Comparison of ENCODE assay signal across 18 mouse cellular contexts in genomic region chr1:23279827-23280226, GRCm38 (mm10).
DNase-seq lines count a peak whose midpoint lies in the region; ATAC-seq and TF ChIP-seq lines count a peak whose summit lies in the region.
"Had no signal": no experiment of that assay in that cellular context is flagged by ENCODE, and none has a peak within 500 bp of the region (broad histone marks: within the 10 kb centered on the region; RNA-seq: fewer than 3 reads in every experiment).

No protein-coding gene starts in this region.

- no peak for ATAC-seq in liver, embryonic 13.5 days (ENCODE audit: low read depth)
- peak; percentile 90 for ATAC-seq in lung, postnatal 0 days

- no peaks in the 10 kb centered on the region for H3K27me3 ChIP-seq in liver, embryonic 13.5 days
- no peaks in the 10 kb centered on the region for H3K27me3 ChIP-seq in lung, postnatal 0 days (replicated peaks; ENCODE audit: insufficient read depth, low read length)
- H3K27me3 ChIP-seq: hindbrain, embryonic 15.5 days; limb, embryonic 15.5 days; neural tube, embryonic 12.5 days had no signal

- H3K4me3 ChIP-seq in liver, embryonic 13.5 days (replicated peaks) = no peak overlapping the region
- no peak overlapping the region for H3K4me3 ChIP-seq in lung, postnatal 0 days (ENCODE audit: low read depth, low read length)
- H3K4me3 ChIP-seq: embryonic facial prominence, embryonic 10.5 days; erythroblast, embryonic 14.5 days; hindbrain, embryonic 15.5 days; limb, embryonic 15.5 days; neural tube, embryonic 12.5 days had no signal

- TF ChIP-seq EP300 in lung, postnatal 0 days (IDR thresholded peaks at IDR 0.05) = peak; percentile 91

- H3K4me1 ChIP-seq in liver, embryonic 13.5 days (replicated peaks) = peaks cover 44% of the 10 kb centered on the region
- H3K4me1 ChIP-seq in lung, postnatal 0 days (ENCODE audit: insufficient read depth, low read depth, low read length) = peaks cover 5% of the 10 kb centered on the region; the same call in 1 of the 2 replicates
- H3K4me1 ChIP-seq: embryonic facial prominence, embryonic 10.5 days; hindbrain, embryonic 15.5 days; limb, embryonic 15.5 days; neural tube, embryonic 12.5 days had no signal

- DNase-seq in adrenal gland, adult (ENCODE audit: inconsistent age in 2 of 2, low spot score in 1 of 2) = peak; percentile 42 to 88
- DNase-seq in adrenal gland, adult 18-20 months (ENCODE audit: low spot score in 2 of 2) = no peak
- DNase-seq in heart, adult 9 months (ENCODE audit: low spot score in 2 of 2) = peak; percentile 51 to 82
- no peak for DNase-seq in heart, postnatal 4 days
- DNase-seq in liver, embryonic 13.5 days = no peak
- no peak for DNase-seq in liver
- peak; percentile 74 for DNase-seq in lung, postnatal 0 days (ENCODE audit: low spot score)
- no peak for DNase-seq in layer of hippocampus, adult 11-12 months (ENCODE audit: low spot score)
- DNase-seq: cerebellum, adult 11-12 months; cerebellum, postnatal 36 days; gastrocnemius, postnatal 10 days; right cerebral cortex, postnatal 14 days; thymus, postnatal 25 days had no signal

- no peaks in the 10 kb centered on the region for H3K9me3 ChIP-seq in liver, embryonic 13.5 days (replicated peaks)
- no peaks in the 10 kb centered on the region for H3K9me3 ChIP-seq in lung, postnatal 0 days (ENCODE audit: low read length)
- H3K9me3 ChIP-seq: embryonic facial prominence, embryonic 10.5 days; hindbrain, embryonic 15.5 days; limb, embryonic 15.5 days; neural tube, embryonic 12.5 days had no signal

- peaks cover 25% of the 10 kb centered on the region for H3K36me3 ChIP-seq in liver, embryonic 13.5 days
- no peaks in the 10 kb centered on the region for H3K36me3 ChIP-seq in lung, postnatal 0 days (ENCODE audit: insufficient read depth, low read length)
- H3K36me3 ChIP-seq: hindbrain, embryonic 15.5 days; limb, embryonic 15.5 days had no signal

- H3K27ac ChIP-seq in liver, embryonic 13.5 days = peak overlapping the region; percentile 29; the same call in 1 of the 2 replicates
- no peak overlapping the region for H3K27ac ChIP-seq in lung, postnatal 0 days (ENCODE audit: low read length)
- H3K27ac ChIP-seq: embryonic facial prominence, embryonic 10.5 days; hindbrain, embryonic 15.5 days; limb, embryonic 15.5 days; neural tube, embryonic 12.5 days had no signal

- 78% methylated on average over 2 of the region's 2 CpGs for WGBS in liver, embryonic 13.5 days (ENCODE audit: insufficient replicate concordance)
- 56% methylated on average over 2 of the region's 2 CpGs for WGBS in lung, postnatal 0 days

- no peak overlapping the region for H3K4me2 ChIP-seq in liver, embryonic 13.5 days
- no peak overlapping the region for H3K4me2 ChIP-seq in lung, postnatal 0 days (replicated peaks; ENCODE audit: low read depth, low read length)
- H3K4me2 ChIP-seq: hindbrain, embryonic 15.5 days; limb, embryonic 15.5 days; neural tube, embryonic 12.5 days had no signal

- no peak overlapping the region for H3K9ac ChIP-seq in liver, embryonic 13.5 days
- H3K9ac ChIP-seq in lung, postnatal 0 days (replicated peaks; ENCODE audit: low read depth) = no peak overlapping the region
- H3K9ac ChIP-seq: hindbrain, embryonic 15.5 days; limb, embryonic 15.5 days; neural tube, embryonic 12.5 days had no signal

- no peak for TF ChIP-seq CTCF in lung, postnatal 0 days (IDR thresholded peaks at IDR 0.05)

Comparison
In these comparisons a context has a peak if more than half of its experiments do, and no peak if none do; other contexts are left out.
1. DNase-seq: peak in adrenal gland, adult (2 of 2), heart, adult 9 months (2 of 2) and lung, postnatal 0 days (single experiment); none in adrenal gland, adult 18-20 months (0 of 2), heart, postnatal 4 days (single experiment), liver, embryonic 13.5 days (single experiment), liver (single experiment) and layer of hippocampus, adult 11-12 months (single experiment).